Mouse (Mus musculus): ENCODE measurements around the gene Enpp6. TPM values are rescaled to one million over a fixed set of nuclear protein-coding genes. Genes with fewer than 3 reads are reported as not detected.
A peak's percentile ranks its signal among the peaks of the same experiment; 100 is the strongest.
"Not testable (repeated sequence)": the region's sequence is repeated elsewhere in the genome, so short reads cannot be mapped to it uniquely, and the experiment has no call there.

Enpp6 gene
- total and polyA plus RNA-seq, 3 experiments, result 1.4 to 4.1 (median 2.0) TPM

- DNase-seq, result no peak
Measured at GRCm38 (mm10) chr8:46995931-46996664, 9.4 kb downstream of the Enpp6 start.

DNA sequence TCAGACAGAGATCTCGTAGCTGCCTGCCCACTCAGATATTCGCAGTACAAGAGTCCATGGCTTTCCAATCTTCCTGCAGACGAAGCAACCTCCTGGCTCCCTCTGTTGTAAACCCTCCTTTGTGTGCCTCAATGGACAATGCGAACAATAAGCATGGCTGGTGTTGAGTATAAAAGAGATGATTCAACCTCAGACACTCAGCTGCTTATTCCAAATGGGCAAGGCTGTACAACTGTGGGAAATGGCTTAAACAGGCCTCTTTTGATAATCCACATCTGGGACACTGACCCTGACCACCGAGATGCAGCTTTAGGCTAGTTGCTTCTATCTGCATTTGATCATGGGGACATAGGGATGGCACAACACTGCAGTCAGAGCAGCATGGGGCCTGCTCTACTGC is 19.0 kb downstream of the Enpp6 start:
- no peak for DNase-seq

DNA sequence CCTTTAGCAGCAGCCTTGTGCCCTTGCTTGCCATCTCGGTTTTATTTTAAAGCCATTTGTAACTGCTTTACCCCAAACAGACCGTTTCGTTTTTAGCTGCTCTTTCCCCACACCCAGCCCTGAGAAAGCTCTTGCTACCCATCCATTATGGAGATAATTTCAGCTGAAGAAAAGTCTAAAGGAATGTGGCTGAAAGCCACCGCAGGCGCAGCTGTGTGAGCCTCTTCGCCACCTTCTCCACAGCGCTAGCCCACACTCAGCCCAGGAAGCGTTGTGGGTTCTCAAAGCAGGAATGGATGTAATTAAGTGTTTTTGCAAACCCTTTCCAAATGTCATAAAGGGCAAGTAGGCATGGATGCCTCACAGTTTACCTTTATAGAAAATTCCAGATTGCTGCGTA is 20.1 kb downstream of the Enpp6 start:
- DNase-seq, result no peak

DNA sequence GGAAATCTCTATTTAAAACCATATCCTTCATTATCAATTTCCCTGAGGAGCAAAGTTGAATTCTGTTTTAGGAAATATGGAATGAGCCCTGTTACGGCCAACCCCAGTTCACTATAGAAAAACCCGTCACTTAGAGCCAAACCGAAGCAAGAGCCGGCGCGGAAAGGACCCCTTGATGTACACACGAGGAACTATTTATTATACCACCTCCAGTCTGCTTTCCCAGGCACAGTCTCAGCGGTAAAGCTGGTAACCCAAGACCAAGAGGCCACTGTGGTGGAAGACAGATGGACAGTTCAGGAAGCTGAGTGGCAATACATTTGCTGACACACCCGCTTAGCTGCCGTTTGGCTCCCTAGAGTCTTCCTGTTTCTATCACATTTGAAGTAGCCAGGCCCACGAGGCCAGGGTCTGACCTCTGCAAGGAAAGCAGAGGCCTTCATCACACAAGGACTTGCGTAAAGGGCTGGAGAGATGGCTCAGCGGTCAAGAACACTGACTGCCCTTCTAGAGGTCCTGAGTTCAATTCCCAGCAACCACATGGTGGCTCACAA is 21.6 kb downstream of the Enpp6 start:
- DNase-seq, result peak; percentile 38

- DNase-seq, result peak; percentile 69
Measured at GRCm38 (mm10) chr8:47016268-47016946, 29.7 kb downstream of the Enpp6 start.

DNA sequence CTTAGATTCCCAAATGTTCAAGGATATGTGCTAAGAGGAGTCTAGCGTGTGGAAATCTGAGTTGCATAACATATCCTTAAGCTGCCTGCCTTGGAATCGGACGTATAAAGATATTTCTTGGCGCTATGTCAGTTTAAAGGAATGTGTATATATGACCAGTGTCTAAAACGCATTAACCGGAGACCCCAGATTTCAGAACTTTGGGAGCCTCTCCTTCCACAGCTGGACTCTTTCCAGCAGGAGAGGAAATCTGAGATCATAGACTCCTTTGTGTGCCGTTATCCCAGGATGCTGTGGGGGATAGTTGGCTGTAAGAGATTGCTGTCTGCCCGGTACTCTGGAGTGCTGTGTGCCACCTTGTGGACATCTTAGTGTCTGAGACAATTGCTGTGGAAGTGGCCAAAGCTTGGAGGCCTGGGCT is 34.5 kb downstream of the Enpp6 start:
- no peak for DNase-seq

DNA sequence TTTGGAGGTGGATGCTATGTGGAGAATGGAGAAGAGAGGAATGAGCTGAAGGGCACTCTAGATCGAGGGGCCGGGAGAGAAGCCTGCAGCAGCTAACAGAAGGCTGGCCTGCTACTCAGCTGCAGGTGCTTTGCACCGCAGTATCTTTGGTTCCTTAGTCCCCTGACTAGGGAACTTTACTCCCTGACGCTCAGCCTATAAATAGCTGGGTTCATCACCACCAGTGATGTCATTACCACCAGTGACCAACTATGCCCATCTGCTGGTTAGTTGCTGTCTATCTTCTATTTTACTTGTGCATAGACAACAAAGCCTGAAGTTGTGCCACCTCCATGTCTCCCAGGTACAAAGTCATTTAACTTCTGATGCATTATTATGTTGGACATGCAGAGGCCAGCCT is 37.9 kb downstream of the Enpp6 start:
- DNase-seq, result no peak

GRCm38 (mm10) chr8:47026841-47027490 is 40.3 kb downstream of the Enpp6 start:
- DNase-seq, result no peak

DNA sequence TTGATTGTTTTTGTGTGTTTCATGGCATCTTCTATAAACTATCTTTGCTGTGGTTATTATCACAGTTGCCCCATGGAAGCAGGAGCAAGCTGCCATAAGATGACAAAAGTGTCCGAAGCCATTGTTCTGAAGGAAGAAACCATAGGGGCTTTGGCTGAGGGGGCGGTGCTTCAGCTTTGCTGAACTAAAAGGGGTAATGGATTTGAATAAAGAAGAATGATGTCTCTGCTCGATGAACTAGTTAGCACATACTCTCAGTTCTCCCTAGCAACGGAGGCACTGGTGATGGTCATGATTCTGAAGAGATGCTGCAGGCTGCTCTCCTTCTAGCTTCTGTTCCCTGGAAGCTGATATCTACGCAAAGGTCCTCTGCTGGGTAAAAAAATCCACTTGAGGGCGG is 41.8 kb downstream of the Enpp6 start:
- DNase-seq, result no peak

- no peak for DNase-seq
Measured at GRCm38 (mm10) chr8:47030321-47030720, 43.6 kb downstream of the Enpp6 start.

- DNase-seq, result peak; percentile 28
Measured at GRCm38 (mm10) chr8:47032081-47032480, 45.4 kb downstream of the Enpp6 start.

GRCm38 (mm10) chr8:47033976-47034375 is 47.3 kb downstream of the Enpp6 start:
- DNase-seq, result no peak

DNA sequence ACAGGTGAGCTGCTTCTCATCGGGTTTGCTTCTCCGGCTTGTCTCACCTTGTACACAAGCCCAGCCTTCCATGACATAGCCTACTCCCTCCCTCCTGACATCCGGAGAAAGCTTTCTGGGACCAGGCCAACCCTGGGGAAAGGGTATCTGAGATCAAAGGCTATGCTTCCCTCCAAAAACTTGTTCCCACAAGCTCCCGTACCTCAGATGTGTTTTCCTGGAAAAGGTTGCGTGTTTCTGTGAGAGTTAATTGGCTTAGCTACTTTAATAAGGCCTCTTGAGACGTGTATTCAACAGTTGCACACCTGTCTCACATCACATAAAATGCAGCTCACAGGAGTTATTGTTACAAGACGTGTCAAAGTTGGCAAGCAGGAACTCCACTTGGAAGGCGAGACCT is 49.8 kb downstream of the Enpp6 start:
- no peak for DNase-seq

DNA sequence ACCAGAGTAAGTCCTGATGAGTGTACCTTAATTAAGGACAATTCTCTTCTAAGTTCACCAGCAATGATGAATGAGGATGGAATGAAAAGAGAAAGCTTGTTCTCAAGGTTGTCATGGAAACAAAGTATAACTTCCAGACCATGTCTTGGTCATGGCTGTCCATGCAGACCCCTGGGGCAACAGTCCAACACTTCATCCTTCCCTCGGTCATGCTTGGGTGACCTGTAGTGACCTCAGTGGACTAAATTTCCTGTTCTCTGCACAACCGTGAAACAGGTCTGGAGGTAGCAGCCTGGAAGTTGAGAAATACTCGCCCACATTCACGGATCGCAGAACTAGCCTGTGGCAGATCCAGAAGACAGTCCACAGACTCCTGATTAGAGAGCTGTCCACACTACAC is 50.7 kb downstream of the Enpp6 start:
- DNase-seq, result no peak

- DNase-seq, result not testable (repeated sequence)
Measured at GRCm38 (mm10) chr8:47040215-47040614, 53.5 kb downstream of the Enpp6 start.

GRCm38 (mm10) chr8:47046340-47046739 is 59.7 kb downstream of the Enpp6 start:
- no peak for DNase-seq

GRCm38 (mm10) chr8:47047146-47047545 is 60.5 kb downstream of the Enpp6 start:
- no peak for DNase-seq

GRCm38 (mm10) chr8:47048584-47048983 is 61.9 kb downstream of the Enpp6 start:
- no peak for DNase-seq

GRCm38 (mm10) chr8:47052643-47053042 is 66.0 kb downstream of the Enpp6 start:
- DNase-seq, result no peak

DNA sequence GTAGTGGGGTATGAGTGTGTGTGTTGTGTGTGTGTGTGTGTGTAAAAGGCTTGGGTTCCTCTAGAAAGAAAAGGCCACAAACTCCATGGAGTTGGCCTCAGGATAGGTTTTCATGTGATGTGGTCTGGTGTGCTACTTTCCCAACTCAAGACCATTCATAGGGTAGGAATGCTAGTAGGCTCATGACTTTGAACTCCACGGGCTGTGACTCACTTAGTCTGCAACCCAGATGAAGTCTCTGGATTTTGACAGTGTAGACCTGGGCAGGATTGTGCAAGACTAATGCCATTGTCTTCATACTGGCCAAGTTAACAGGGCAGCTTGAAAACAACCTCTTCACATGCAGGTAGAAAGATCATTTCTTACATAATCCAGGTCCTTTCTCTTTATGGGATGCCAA is 69.4 kb downstream of the Enpp6 start:
- DNase-seq, result no peak

DNA sequence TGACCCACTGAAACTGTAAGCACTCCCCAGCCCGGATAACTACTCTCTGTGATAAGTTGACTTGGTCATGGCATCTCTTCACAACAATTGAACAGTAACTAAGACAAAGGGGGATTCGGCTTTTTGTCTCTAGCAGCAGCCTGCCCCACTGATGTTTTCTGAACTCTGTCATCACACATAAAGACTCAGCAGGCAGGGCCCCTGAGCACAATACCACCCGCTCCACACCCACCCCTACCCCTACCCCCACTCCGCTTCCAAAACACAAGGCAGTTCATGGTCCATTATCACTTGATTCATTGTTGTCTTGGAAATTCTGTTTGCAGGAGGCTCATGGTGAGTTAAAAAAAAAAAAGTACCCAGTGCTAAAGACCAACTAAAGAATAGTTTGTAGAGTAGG is 71.8 kb downstream of the Enpp6 start:
- DNase-seq, result no peak

DNA sequence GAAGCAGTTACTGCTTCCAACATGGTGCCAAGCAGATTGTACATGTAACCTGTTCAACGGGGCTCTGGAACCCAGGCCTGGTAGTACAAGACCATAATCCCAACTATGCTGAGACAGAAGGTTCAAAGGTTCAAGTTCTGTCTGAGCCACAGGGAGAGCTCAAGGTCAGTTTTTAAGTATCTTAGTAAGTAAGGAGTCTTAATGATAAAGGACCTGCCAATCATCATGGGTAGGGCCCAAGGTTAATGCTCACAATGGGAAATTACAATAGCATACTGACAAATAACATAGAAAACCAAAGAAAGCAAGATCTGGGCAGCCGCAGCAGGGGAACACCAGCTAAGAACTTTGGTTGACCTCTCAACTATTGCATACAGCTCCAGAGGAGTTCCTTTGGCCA is 72.3 kb downstream of the Enpp6 start:
- DNase-seq, result no peak
